Mouse (Mus musculus) C2C12 (cell line): ENCODE measurements around the gene Adam12. TPM values are rescaled to one million over a fixed set of nuclear protein-coding genes. Genes with fewer than 3 reads are reported as not detected.

Experiments
- H3K27me3 ChIP-seq: one replicate; pipeline ENCODE4 v1.6.1; 2011; ENCODE audit not compliant: control insufficient read depth, insufficient read depth, insufficient read length
- H3K36me3 ChIP-seq: one replicate; pipeline ENCODE4 v1.6.1; 2011; ENCODE audit not compliant: control insufficient read depth, insufficient read depth
- H3K4me3 ChIP-seq: one replicate; pipeline ENCODE4 v1.5.1; 2011; ENCODE audit warnings: mild to moderate bottlenecking, control low read depth; ENCODE audit not compliant: poor library complexity, insufficient read depth, severe bottlenecking
- H3K79me2 ChIP-seq: one replicate; pipeline ENCODE4 v1.6.1; 2011; ENCODE audit not compliant: control insufficient read depth, insufficient read depth
- H3K79me3 ChIP-seq: one replicate; pipeline ENCODE4 v1.6.1; 2011; ENCODE audit warnings: low read depth, control low read depth
- H3ac ChIP-seq: one replicate; pipeline ENCODE3; 2011; ENCODE audit warnings: low read depth; ENCODE audit not compliant: control insufficient read depth, insufficient read length
- CEBPB ChIP-seq: IDR thresholded peaks from one replicate; pipeline ENCODE4 v1.6.1; 2011; ENCODE audit warnings: low read depth, mild to moderate bottlenecking, control low read depth, moderate library complexity
- CTCF ChIP-seq: IDR thresholded peaks from one replicate; pipeline ENCODE4 v1.5.1; 2011; ENCODE audit not compliant: control insufficient read depth, insufficient read depth, insufficient read length
- FOSL1 ChIP-seq: IDR thresholded peaks from one replicate; pipeline ENCODE4 v1.8.0; 2011; ENCODE audit warnings: mild to moderate bottlenecking, low read length; ENCODE audit not compliant: poor library complexity, insufficient read depth, severe bottlenecking
- MAX ChIP-seq: IDR thresholded peaks from one replicate; pipeline ENCODE4 v1.6.1; 2011; ENCODE audit warnings: mild to moderate bottlenecking, control low read depth
- MYOD1 ChIP-seq: IDR thresholded peaks from one replicate; pipeline ENCODE4 v1.6.1; 2011; ENCODE audit warnings: low read depth; ENCODE audit not compliant: control insufficient read depth, insufficient read length
- MYOG ChIP-seq: IDR thresholded peaks from one replicate; pipeline ENCODE4 v1.6.1; 2011; ENCODE audit not compliant: control insufficient read depth, insufficient read length; ENCODE audit errors: extremely low read depth
- USF1 ChIP-seq: IDR thresholded peaks from one replicate; pipeline ENCODE4 v1.6.1; 2011; ENCODE audit warnings: low read depth, mild to moderate bottlenecking, control low read depth, moderate library complexity
- polyA plus RNA-seq: library from polyadenylated mRNA; unstranded; fragments of >200 nt; fragmentation: generic; extraction: Trizol; gene quantifications from one replicate; pipeline ENCODE4 v1.2.1, GENCODE M21; 2012; ENCODE audit warnings: missing spikeins

Adam12 gene
- polyA plus RNA-seq, 1 experiment = 14.7 TPM

DNA sequence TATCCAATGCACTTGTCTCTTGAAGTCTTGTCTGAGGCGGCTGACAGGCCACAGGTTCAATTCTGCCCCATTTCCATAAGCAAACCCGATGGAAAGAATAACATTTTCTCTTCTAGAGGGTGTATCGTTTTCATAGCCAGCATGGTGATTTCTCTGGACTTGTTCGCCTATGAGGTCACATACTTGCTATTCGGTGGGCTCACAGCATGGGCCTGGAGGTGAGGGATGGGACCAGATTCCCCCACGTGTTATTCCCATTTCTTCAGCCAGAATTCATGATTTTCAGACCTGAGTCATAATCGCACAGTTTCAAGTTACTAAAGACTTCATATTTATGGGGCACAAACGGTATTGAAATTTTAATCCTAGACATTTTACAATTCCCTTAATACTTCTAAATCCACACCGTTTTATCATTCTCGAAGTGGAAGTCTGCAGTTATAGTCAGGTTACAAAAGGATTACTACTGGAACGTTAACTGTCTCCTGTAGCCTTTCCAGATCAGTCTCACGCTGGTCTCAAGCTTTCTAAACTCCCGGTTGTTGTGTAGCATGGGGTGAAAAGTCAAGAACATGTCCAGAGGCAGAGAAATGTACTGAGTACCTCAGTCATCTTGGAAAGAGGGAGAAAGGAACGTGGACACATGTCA lies 58.4 kb downstream of the Adam12 start:
- TF ChIP-seq MYOD1 = no peak
- TF ChIP-seq CTCF = no peak
- no peak for TF ChIP-seq FOSL1
- no peak for TF ChIP-seq MAX
- TF ChIP-seq MYOG = no peak
- Histone ChIP-seq H3K79me3 (no peaks in the 10 kb centered on the region), H3ac (no peak overlapping the region), H3K4me3 (no peak overlapping the region), H3K79me2 (no peaks in the 10 kb centered on the region), H3K36me3 (no peaks in the 10 kb centered on the region), H3K27me3 (no peaks in the 10 kb centered on the region)

DNA sequence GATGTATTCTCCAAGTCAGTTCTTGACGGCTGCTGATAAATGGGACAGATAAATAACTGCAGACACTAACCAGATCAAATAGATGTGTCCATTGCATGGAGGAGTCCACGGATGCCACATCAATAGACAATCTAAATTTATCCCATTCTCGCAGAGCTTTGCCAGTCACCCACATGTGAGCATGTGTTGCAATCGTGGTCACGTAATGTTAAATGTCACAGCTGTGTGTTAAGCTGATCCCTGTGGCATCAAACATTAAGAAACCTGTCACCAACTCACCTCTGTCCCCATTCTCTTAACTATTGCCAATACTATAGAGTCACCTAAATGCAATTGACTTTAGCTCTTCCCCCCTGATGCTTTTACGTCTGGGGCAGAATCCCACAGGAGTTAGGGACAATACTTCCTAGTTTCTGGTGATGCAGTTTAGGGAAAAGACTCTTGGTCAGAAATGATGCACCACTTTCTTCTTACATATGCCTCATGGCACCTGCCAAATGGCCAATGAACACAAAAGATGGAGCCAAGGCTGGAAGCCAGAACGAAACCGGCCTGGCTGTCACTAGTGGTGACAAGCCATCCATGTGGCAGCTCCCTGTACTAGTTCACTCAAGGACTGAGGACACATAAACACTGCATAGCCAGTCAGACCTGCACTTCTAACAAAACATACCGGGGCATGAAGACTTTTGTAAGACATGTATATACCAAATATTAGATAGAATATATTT lies 61.6 kb downstream of the Adam12 start:
- Histone ChIP-seq H3K27me3 (no peaks in the 10 kb centered on the region), H3K79me3 (no peaks in the 10 kb centered on the region), H3ac (no peak overlapping the region), H3K4me3 (no peak overlapping the region), H3K79me2 (no peaks in the 10 kb centered on the region), H3K36me3 (no peaks in the 10 kb centered on the region)
- TF ChIP-seq CEBPB (no peak), USF1 (no peak), MYOD1 (no peak), MYOG (no peak), FOSL1 (no peak), CTCF (no peak)

DNA sequence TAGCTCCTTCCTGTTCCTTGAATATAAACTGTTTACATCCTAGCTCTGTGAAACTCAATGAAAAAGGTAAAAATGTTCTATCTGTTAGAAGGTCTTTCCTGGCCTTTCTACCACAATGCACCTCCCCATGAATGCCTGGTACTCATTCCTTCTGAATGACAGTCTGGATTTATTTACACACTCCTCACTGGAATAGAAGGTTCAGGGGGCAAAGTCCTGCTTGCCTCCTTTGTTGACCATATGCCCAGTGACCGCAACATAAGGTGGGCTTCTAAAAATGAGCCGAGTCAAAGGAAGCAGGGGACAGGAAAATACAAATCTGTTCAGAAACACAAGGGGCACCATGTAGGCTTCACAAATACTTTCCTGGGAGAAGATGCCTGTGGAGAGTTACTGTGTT lies 62.2 kb downstream of the Adam12 start:
- H3K36me3 ChIP-seq = no peaks in the 10 kb centered on the region
- H3K79me3 ChIP-seq = no peaks in the 10 kb centered on the region
- no peak overlapping the region for H3K4me3 ChIP-seq
- H3K27me3 ChIP-seq = no peaks in the 10 kb centered on the region
- no peak overlapping the region for H3ac ChIP-seq
- TF ChIP-seq MYOG = no peak
- no peak for TF ChIP-seq MYOD1
- no peak for TF ChIP-seq CEBPB
- no peak for TF ChIP-seq USF1
- TF ChIP-seq FOSL1 = no peak
- no peak for TF ChIP-seq CTCF
- TF ChIP-seq MAX = no peak
- H3K79me2 ChIP-seq = no peaks in the 10 kb centered on the region

DNA sequence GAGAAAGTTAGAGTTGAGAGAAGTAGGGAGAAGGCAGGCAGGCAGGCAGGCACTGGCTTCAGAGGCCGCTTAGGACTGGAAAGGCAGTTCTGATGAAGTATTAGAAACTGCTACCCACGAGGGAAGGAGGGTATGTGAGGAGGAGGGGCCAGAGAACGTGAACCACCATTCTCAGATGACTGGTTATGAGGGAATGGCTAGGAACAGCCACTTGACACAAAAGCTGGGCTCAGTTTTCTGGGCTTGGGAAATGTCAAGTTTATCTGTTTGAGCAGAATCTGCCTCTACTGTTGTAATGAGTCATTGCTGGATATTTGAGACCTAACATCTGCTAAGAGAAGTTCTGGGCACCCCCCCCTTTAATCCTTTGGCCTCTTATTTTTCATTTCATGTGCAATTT lies 64.4 kb downstream of the Adam12 start:
- no peak for TF ChIP-seq CTCF
- no peak for TF ChIP-seq MYOG
- TF ChIP-seq USF1 = no peak
- no peak for TF ChIP-seq MAX
- no peak for TF ChIP-seq CEBPB
- TF ChIP-seq MYOD1 = no peak
- TF ChIP-seq FOSL1 = no peak
- Histone ChIP-seq H3K4me3 (no peak overlapping the region), H3K36me3 (no peaks in the 10 kb centered on the region)

DNA sequence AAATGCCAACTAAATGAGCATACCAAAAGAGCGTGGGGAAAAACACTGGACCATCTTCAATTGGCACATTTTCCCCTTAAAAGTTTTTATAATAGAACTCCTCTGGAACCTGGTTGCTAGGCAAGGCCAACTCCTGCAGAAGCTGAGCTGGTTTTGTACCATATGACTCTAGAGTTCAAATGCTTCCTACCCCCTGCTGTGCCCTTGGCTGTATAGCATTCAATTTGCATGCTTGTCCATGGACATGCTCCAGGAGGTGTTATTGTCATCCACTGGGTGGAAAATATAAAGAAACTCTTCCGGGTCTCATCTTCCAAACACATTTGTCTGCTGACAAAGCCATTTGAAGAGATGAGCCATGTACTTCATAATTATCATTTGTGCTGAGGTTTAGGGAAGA lies 68.2 kb downstream of the Adam12 start:
- Histone ChIP-seq H3K79me2 (no peaks in the 10 kb centered on the region), H3K27me3 (no peaks in the 10 kb centered on the region), H3K36me3 (no peaks in the 10 kb centered on the region), H3K4me3 (no peak overlapping the region), H3ac (no peak overlapping the region), H3K79me3 (no peaks in the 10 kb centered on the region)
- TF ChIP-seq USF1 (no peak), MYOD1 (no peak), CTCF (no peak), MYOG (no peak), FOSL1 (no peak), MAX (no peak), CEBPB (no peak)

More for the DNA sequence above, 64.4 kb downstream of the Adam12 start:
- H3K79me3 ChIP-seq = no peaks in the 10 kb centered on the region
- H3ac ChIP-seq = no peak overlapping the region
- no peaks in the 10 kb centered on the region for H3K27me3 ChIP-seq
- H3K79me2 ChIP-seq = no peaks in the 10 kb centered on the region

DNA sequence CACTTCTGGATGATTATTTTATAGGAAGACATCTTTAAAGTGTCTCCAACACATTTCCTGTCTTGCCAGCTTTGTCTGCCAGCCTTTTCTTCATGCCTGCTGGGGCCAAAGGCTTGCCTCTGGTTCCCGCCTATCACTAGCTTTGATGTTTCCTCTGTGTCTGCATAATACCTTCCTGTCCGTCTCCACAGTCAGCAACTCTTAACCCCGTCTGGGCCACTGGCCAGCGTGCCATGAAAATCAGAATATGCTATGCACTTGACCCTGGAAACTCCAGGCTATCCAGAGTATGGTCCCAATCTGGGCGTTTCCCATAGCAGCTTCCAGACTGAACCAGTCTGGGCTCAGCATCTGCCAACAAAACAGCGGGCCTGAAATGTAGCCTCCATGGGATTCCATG lies 69.1 kb downstream of the Adam12 start:
- Histone ChIP-seq H3K79me2 (no peaks in the 10 kb centered on the region), H3K4me3 (no peak overlapping the region), H3K79me3 (no peaks in the 10 kb centered on the region), H3K27me3 (no peaks in the 10 kb centered on the region), H3K36me3 (no peaks in the 10 kb centered on the region), H3ac (no peak overlapping the region)
- TF ChIP-seq MYOG = no peak
